Mouse (Mus musculus): ENCODE results near the gene Bcl2l11.
A peak's percentile ranks its signal among the peaks of the same experiment; 100 is the strongest.

GRCm38 (mm10) chr2:128122891-128123771 lies 2.7 kb upstream of the Bcl2l11 start:
- TF ChIP-seq CTCF (IDR thresholded peaks at IDR 0.05; ENCODE audit: borderline replicate concordance, extremely low read depth, insufficient read depth, insufficient read length): peak; percentile 20; the same call in 1 of the 2 replicates
- no peak for TF ChIP-seq POLR2A (IDR thresholded peaks at IDR 0.05; ENCODE audit: borderline replicate concordance, extremely low read depth, insufficient read depth, insufficient read length, poor library complexity, severe bottlenecking)

Measured in brain, embryonic 14.5 days (tissue).